Mouse (Mus musculus) forebrain, embryonic 14.5 days (tissue): ENCODE measurements around the gene Tgoln1. TPM values are rescaled to one million over a fixed set of nuclear protein-coding genes. Genes with fewer than 3 reads are reported as not detected.
A peak's percentile ranks its signal among the peaks of the same experiment; 100 is the strongest.

Source experiments
- ATAC-seq: fragments of 200-750 bp; cut with Nextera tagmentation; 2 replicates; pipeline ENCODE4 v1.8.0; 2017; ENCODE audit warnings: mild to moderate bottlenecking, moderate library complexity
- DNase-seq: peaks from one replicate; pipeline ENCODE4 v3.0.0-alpha.2; 2015; ENCODE audit warnings: low spot score
- H3K27ac ChIP-seq: fragments of 300-500 bp; sonication (generic); 2 replicates; pipeline ENCODE4 v1.5.1; 2014; ENCODE audit warnings: low read depth, mild to moderate bottlenecking, control low read depth, low read length, moderate library complexity
- H3K27me3 ChIP-seq: fragments of 300-500 bp; sonication (generic); replicated peaks from 2 replicates; pipeline ENCODE4 v1.6.1; 2014; ENCODE audit warnings: low read length, control low read depth, mixed read lengths; ENCODE audit not compliant: control insufficient read depth, insufficient read depth
- H3K36me3 ChIP-seq: fragments of 300-500 bp; sonication (generic); 2 replicates; pipeline ENCODE4 v1.6.1; 2014; ENCODE audit warnings: low read length, control low read depth; ENCODE audit not compliant: control insufficient read depth, insufficient read depth
- H3K4me1 ChIP-seq: fragments of 300-500 bp; sonication (generic); 2 replicates; pipeline ENCODE4 v1.6.1; 2014; ENCODE audit warnings: antibody characterized with exemption, low read length, control low read depth; ENCODE audit not compliant: control insufficient read depth, insufficient read depth
- H3K4me2 ChIP-seq: fragments of 300-500 bp; sonication (generic); 2 replicates; pipeline ENCODE4 v1.6.1; 2014; ENCODE audit warnings: mild to moderate bottlenecking, control low read depth, low read length
- H3K4me3 ChIP-seq: fragments of 300-500 bp; sonication (generic); 2 replicates; pipeline ENCODE4 v1.5.1; 2014; ENCODE audit warnings: low read depth, low read length, control low read depth
- H3K9ac ChIP-seq: fragments of 300-500 bp; sonication (generic); 2 replicates; pipeline ENCODE4 v1.6.1; 2014; ENCODE audit warnings: mild to moderate bottlenecking, low read length, control low read depth, moderate library complexity
- H3K9me3 ChIP-seq: fragments of 300-500 bp; sonication (generic); replicated peaks from 2 replicates; pipeline ENCODE4 v1.6.1; 2016; ENCODE audit warnings: low read length, control low read depth, mixed read lengths; ENCODE audit not compliant: control insufficient read depth
- WGBS: fragments of 180-500 bp; shearing (Covaris S2); extraction: QIAGEN DNeasy Blood & Tissue Kit; methylation state at CpG from one replicate; pipeline ENCODE4 v1.1.7; 2014; 5-methylcytosine and 5-hydroxymethylcytosine counted together
- polyA plus RNA-seq: library from polyadenylated mRNA; unstranded; fragments of >200 nt; fragmentation: Nextera tagmentation; extraction: Ambion mirVana; gene quantifications from 2 replicates; pipeline ENCODE4 v1.2.1, GENCODE M21; 2014

Gene Tgoln1
- polyA plus RNA-seq, 1 experiment from 2014 or later, result 34.0 TPM

GRCm38 (mm10) chr6:72654355-72654754 is 37.6 kb upstream of the Tgoln1 start:
- no peak for ATAC-seq
- Histone ChIP-seq H3K4me2 (no peak overlapping the region), H3K9ac (no peak overlapping the region), H3K9me3 (no peaks in the 10 kb centered on the region), H3K27ac (no peak overlapping the region), H3K4me1 (0 out of 2 replicates have a peak, but pooled peaks cover 4% of the 10 kb centered on the region), H3K27me3 (no peaks in the 10 kb centered on the region), H3K36me3 (no peaks in the 10 kb centered on the region), H3K4me3 (no peak overlapping the region)
- WGBS, result 93% methylated on average over 6 of the region's 6 CpGs
- no peak for DNase-seq

- ATAC-seq (peak; percentile 78), DNase-seq (peak; percentile 79)
- Histone ChIP-seq H3K9ac (no peak overlapping the region), H3K4me1 (0 out of 2 replicates have a peak, but pooled peaks cover 4% of the 10 kb centered on the region), H3K27ac (peak overlapping the region; percentile 57; the same call in 1 of the 2 replicates), H3K4me3 (no peak overlapping the region), H3K27me3 (no peaks in the 10 kb centered on the region), H3K9me3 (no peaks in the 10 kb centered on the region), H3K36me3 (no peaks in the 10 kb centered on the region), H3K4me2 (no peak overlapping the region)
- 29% methylated on average over 7 of the region's 7 CpGs for WGBS
These were observed 36.6 kb upstream of the Tgoln1 start for GRCm38 (mm10) chr6:72653419-72653818.

GRCm38 (mm10) chr6:72650338-72650851 is 33.6 kb upstream of the Tgoln1 start:
- Histone ChIP-seq H3K36me3 (no peaks in the 10 kb centered on the region), H3K4me2 (no peak overlapping the region), H3K27ac (no peak overlapping the region), H3K4me1 (0 out of 2 replicates have a peak, but pooled peaks cover 4% of the 10 kb centered on the region), H3K4me3 (no peak overlapping the region), H3K9me3 (no peaks in the 10 kb centered on the region), H3K9ac (no peak overlapping the region), H3K27me3 (no peaks in the 10 kb centered on the region)
- DNase-seq (no peak), ATAC-seq (no peak)
- WGBS, result 79% methylated on average over 10 of the region's 10 CpGs

DNA sequence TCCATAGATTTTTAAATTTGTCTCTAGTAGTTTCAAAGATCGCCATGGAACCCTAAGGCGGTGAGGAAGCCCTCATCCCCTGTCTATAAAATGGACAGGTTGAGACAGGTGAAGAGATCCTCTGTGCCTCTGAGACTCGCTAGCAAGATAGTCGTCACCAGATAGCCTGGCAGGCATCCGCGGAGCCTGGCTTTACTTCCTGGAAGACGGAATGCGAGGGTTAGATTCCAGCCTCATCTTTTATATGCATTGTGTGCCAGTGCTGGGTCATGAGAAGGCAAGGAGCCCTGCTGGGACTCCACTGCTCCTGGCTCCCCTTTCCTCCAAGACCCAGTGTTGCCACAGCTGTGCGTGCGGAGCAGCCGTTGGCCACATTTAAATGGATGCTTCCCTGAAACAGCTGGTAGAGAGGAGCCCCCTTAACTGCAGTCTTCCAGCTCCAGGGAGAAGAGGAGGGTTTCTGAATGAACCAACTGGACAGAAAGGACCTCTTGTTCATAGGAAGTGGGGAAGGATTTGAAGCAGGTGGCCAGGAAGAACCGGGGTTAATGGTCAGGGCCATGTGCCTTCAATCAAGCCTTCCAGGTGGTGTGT is 31.3 kb upstream of the Tgoln1 start:
- H3K4me2 ChIP-seq, result no peak overlapping the region
- WGBS, result 65% methylated on average over 12 of the region's 12 CpGs
- H3K27me3 ChIP-seq, result no peaks in the 10 kb centered on the region
- DNase-seq, result no peak
- no peak for ATAC-seq
- 0 out of 2 replicates have a peak overlapping the region, but pooled peaks have one; percentile 7 for H3K9ac ChIP-seq
- no peaks in the 10 kb centered on the region for H3K36me3 ChIP-seq
- H3K27ac ChIP-seq, result no peak overlapping the region
- no peaks in the 10 kb centered on the region for H3K4me1 ChIP-seq
- no peaks in the 10 kb centered on the region for H3K9me3 ChIP-seq
- no peak overlapping the region for H3K4me3 ChIP-seq

DNA sequence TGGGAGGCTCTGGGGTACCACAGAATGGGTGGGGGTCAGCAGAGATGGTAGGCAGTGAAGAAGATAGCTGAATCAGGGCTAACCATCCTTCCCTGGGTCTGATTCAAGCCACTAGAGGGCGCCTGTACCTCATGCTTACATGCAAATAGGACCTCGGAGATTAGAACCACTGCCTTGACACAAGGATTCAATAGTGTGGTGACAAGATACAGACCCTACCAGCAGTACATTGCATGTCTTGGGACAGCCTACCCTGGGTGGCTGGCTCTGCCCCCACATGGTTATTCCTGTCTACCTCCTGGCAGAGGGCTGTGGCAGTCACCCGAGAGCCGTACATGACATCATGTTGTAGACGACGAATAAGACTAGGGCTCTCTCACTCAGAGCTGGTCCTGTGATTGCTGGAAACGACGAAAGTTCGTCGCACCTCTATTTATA is 30.6 kb upstream of the Tgoln1 start:
- Histone ChIP-seq H3K36me3 (no peaks in the 10 kb centered on the region), H3K9me3 (no peaks in the 10 kb centered on the region), H3K4me2 (no peak overlapping the region), H3K27ac (no peak overlapping the region), H3K4me1 (no peaks in the 10 kb centered on the region), H3K4me3 (no peak overlapping the region), H3K27me3 (no peaks in the 10 kb centered on the region), H3K9ac (no peak overlapping the region)
- peak; percentile 89 for DNase-seq
- WGBS, result 51% methylated on average over 10 of the region's 10 CpGs
- ATAC-seq, result peak; percentile 60

DNA sequence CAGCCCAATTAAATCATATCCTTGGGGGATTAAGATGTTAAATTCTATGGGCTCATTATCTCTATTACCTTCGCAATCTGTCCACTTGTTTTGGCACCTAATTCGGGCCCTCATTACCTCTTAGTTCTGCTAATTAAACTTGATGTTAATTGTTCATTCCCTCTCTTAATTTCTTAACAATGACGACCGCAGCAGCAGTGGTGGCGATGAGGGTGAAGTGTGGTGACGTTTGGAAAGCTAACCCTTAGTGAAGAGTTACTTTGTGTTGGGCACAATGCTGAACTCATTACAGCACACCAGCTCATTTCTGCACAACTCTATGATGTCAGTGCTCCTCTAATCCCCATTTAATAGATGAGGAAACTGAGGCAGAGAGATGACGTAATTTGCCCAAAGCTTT is 28.6 kb upstream of the Tgoln1 start:
- Histone ChIP-seq H3K36me3 (no peaks in the 10 kb centered on the region), H3K9ac (no peak overlapping the region), H3K4me2 (no peak overlapping the region), H3K4me3 (no peak overlapping the region), H3K27ac (no peak overlapping the region), H3K27me3 (no peaks in the 10 kb centered on the region), H3K9me3 (no peaks in the 10 kb centered on the region), H3K4me1 (no peaks in the 10 kb centered on the region)
- 16% methylated on average over 7 of the region's 7 CpGs for WGBS
- DNase-seq, result peak; percentile 88
- ATAC-seq, result peak; percentile 93

- 55% methylated on average over 4 of the region's 4 CpGs for WGBS
- Histone ChIP-seq H3K36me3 (no peaks in the 10 kb centered on the region), H3K9me3 (no peaks in the 10 kb centered on the region), H3K4me1 (no peaks in the 10 kb centered on the region), H3K27me3 (no peaks in the 10 kb centered on the region), H3K4me2 (no peak overlapping the region), H3K27ac (no peak overlapping the region), H3K4me3 (no peak overlapping the region), H3K9ac (no peak overlapping the region)
- ATAC-seq (no peak), DNase-seq (no peak)
These were observed 27.8 kb upstream of the Tgoln1 start for GRCm38 (mm10) chr6:72644576-72644975.

DNA sequence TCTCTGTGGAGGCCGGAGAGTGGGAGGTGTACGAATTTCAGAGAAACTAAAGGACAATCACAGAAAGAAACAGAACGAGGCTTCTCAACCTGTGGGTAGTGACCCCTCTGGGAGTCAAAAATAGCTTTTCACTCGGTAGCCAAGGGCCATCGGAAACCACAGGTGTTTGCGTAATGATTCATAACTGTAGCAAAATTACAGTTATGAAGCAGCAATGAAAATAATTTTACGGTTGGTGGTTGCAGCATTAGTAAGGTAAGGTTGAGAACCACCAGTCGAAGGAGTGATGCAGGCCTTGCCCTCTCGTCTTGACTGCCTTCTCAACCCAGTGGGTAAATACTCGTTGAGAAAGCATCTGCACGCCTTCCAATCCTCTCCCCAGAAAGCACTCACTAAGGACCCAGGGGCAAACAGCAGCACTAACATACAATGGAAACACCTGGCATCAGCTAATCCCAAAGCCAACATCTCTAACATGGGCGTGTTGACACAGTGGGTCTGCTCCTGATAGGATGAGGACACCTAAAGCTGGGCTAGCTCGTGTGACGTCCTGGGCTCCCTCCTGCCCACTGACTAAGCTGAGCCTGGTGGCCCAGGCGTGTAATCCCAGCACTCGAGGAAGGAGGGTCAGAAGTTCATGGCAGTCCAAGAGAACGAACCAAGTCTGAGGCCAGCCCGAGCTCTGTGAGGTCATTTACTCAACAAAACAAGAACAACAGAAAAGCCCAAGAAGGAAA is 24.6 kb upstream of the Tgoln1 start:
- H3K9me3 ChIP-seq, result no peaks in the 10 kb centered on the region
- H3K4me1 ChIP-seq, result no peaks in the 10 kb centered on the region
- no peak for ATAC-seq
- DNase-seq, result no peak
- H3K9ac ChIP-seq, result no peak overlapping the region
- no peaks in the 10 kb centered on the region for H3K36me3 ChIP-seq
- H3K27ac ChIP-seq, result no peak overlapping the region
- no peak overlapping the region for H3K4me2 ChIP-seq
- H3K27me3 ChIP-seq, result no peaks in the 10 kb centered on the region
- WGBS, result 88% methylated on average over 18 of the region's 18 CpGs
- H3K4me3 ChIP-seq, result no peak overlapping the region

DNA sequence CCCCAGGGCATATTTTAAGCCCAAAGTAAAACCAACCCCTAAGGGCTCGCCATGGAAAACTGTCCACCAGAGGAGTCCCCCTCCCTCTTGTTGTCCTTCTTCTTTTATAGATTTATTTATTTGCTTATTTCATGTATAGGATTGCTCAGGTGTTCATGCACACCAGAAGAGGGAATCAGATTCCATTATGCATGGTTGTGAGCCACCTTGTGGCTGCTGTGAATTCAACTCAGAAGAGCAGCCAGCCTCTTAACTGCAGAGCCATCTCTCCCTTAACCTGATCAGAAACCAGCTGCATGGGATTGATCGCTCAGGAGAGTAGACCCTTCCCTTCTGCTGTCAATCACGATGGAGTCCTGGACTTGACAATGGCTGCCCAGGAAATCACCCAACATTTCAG is 20.1 kb upstream of the Tgoln1 start:
- ATAC-seq (no peak), DNase-seq (no peak)
- no peaks in the 10 kb centered on the region for H3K36me3 ChIP-seq
- H3K9ac ChIP-seq, result no peak overlapping the region
- H3K27ac ChIP-seq, result no peak overlapping the region
- H3K4me2 ChIP-seq, result no peak overlapping the region
- no peaks in the 10 kb centered on the region for H3K4me1 ChIP-seq
- no peaks in the 10 kb centered on the region for H3K27me3 ChIP-seq
- WGBS, result 87% methylated on average over 3 of the region's 3 CpGs
- H3K9me3 ChIP-seq, result no peaks in the 10 kb centered on the region
- no peak overlapping the region for H3K4me3 ChIP-seq
